Mouse (Mus musculus) embryonic facial prominence, embryonic 14.5 days (tissue): ENCODE measurements around the gene Mettl1. TPM values are rescaled to one million over a fixed set of nuclear protein-coding genes. Genes with fewer than 3 reads are reported as not detected.

ENCODE experiments used
- ATAC-seq: fragments of 200-750 bp; cut with Nextera tagmentation; 2 replicates; pipeline ENCODE4 v1.8.0; 2017; ENCODE audit warnings: low read depth, moderate number of reproducible peaks, moderate TSS enrichment
- DNase-seq: peaks from one replicate; pipeline ENCODE4 v3.0.0-alpha.2; 2015; ENCODE audit warnings: low spot score
- H3K27ac ChIP-seq: fragments of 300-500 bp; sonication (generic); replicated peaks from 2 replicates; pipeline ENCODE4 v1.5.1; 2014; ENCODE audit warnings: low read depth, mild to moderate bottlenecking, low read length, moderate library complexity
- H3K27me3 ChIP-seq: fragments of 300-500 bp; sonication (generic); replicated peaks from 2 replicates; pipeline ENCODE4 v1.6.1; 2014; ENCODE audit warnings: low read length; ENCODE audit not compliant: control insufficient read depth, insufficient read depth
- H3K36me3 ChIP-seq: fragments of 300-500 bp; sonication (generic); 2 replicates; pipeline ENCODE4 v1.6.1; 2014; ENCODE audit warnings: low read length, mixed read lengths; ENCODE audit not compliant: control insufficient read depth, insufficient read depth
- H3K4me1 ChIP-seq: fragments of 300-500 bp; sonication (generic); 2 replicates; pipeline ENCODE4 v1.6.1; 2014; ENCODE audit warnings: antibody characterized with exemption, low read length; ENCODE audit not compliant: control insufficient read depth, insufficient read depth
- H3K4me2 ChIP-seq: fragments of 300-500 bp; sonication (generic); 2 replicates; pipeline ENCODE4 v1.6.1; 2014; ENCODE audit warnings: low read depth, mild to moderate bottlenecking, low read length, moderate library complexity, mixed read lengths
- H3K4me3 ChIP-seq: fragments of 300-500 bp; sonication (generic); 2 replicates; pipeline ENCODE4 v1.5.1; 2014; ENCODE audit warnings: low read depth, mild to moderate bottlenecking, low read length
- H3K9ac ChIP-seq: fragments of 300-500 bp; sonication (generic); 2 replicates; pipeline ENCODE4 v1.6.1; 2014; ENCODE audit warnings: low read depth, mild to moderate bottlenecking, low read length, moderate library complexity, mixed read lengths
- H3K9me3 ChIP-seq: fragments of 300-500 bp; sonication (generic); 2 replicates; pipeline ENCODE4 v1.6.1; 2016; ENCODE audit warnings: low read length; ENCODE audit not compliant: control insufficient read depth
- WGBS: fragments of 180-500 bp; shearing (Covaris S2); extraction: QIAGEN DNeasy Blood & Tissue Kit; methylation state at CpG from one replicate; pipeline ENCODE4 v1.1.7; 2014; 5-methylcytosine and 5-hydroxymethylcytosine counted together
- polyA plus RNA-seq: library from polyadenylated mRNA; unstranded; fragments of >200 nt; fragmentation: Nextera tagmentation; extraction: Ambion mirVana; gene quantifications from 2 replicates; pipeline ENCODE4 v1.2.1, GENCODE M21; 2014

The Mettl1 gene
- polyA plus RNA-seq, result 47.7 and 55.9 TPM in 2 replicates

- 0% methylated on average over 16 of the region's 28 CpGs for WGBS
- no peak for DNase-seq
- H3K27ac ChIP-seq, result peak within 1 kb of the TSS; percentile 78
Observed at GRCm38 (mm10) chr10:127041274-127041766, at the start of gene Mettl1, which contains the start of gene Eef1akmt3. TSS of gene Mettl1 (plus strand) at chr10:127041414. TSS of gene Eef1akmt3 (minus strand) at chr10:127041513.

GRCm38 (mm10) chr10:126991676-126992075, 49.5 kb upstream of the Mettl1 start:
- 69% methylated on average over 3 of the region's 3 CpGs for WGBS
- no peak overlapping the region for H3K4me2 ChIP-seq
- H3K9ac ChIP-seq, result no peak overlapping the region
- H3K27me3 ChIP-seq, result no peaks in the 10 kb centered on the region
- DNase-seq (no peak), ATAC-seq (no peak)
- no peak overlapping the region for H3K27ac ChIP-seq
- no peak overlapping the region for H3K4me3 ChIP-seq
- H3K4me1 ChIP-seq, result peaks cover 18% of the 10 kb centered on the region
- peaks cover 51% of the 10 kb centered on the region for H3K36me3 ChIP-seq
- no peaks in the 10 kb centered on the region for H3K9me3 ChIP-seq

More at GRCm38 (mm10) chr10:127041274-127041766, at the start of gene Mettl1, which contains the start of gene Eef1akmt3:
- Histone ChIP-seq H3K4me3 (peak within 1 kb of the TSS; percentile 71), H3K9me3 (no peaks in the 10 kb centered on the region), H3K36me3 (peaks cover 6% of the 10 kb centered on the region; the same call in 1 of the 2 replicates), H3K4me1 (peaks cover 7% of the 10 kb centered on the region), H3K27me3 (no peaks in the 10 kb centered on the region), H3K4me2 (peak within 1 kb of the TSS; percentile 81), H3K9ac (peak within 1 kb of the TSS; percentile 75)
- peak; percentile 64 for ATAC-seq

GRCm38 (mm10) chr10:126993621-126994020, 47.6 kb upstream of the Mettl1 start:
- no peak for ATAC-seq
- Histone ChIP-seq H3K36me3 (peaks cover 68% of the 10 kb centered on the region), H3K4me3 (no peak overlapping the region), H3K9me3 (no peaks in the 10 kb centered on the region), H3K27ac (no peak overlapping the region), H3K4me1 (peaks cover 3% of the 10 kb centered on the region; the same call in 1 of the 2 replicates), H3K27me3 (no peaks in the 10 kb centered on the region), H3K9ac (no peak overlapping the region), H3K4me2 (no peak overlapping the region)
- 73% methylated on average over 3 of the region's 3 CpGs for WGBS
- DNase-seq, result no peak

GRCm38 (mm10) chr10:126997340-126998113, 43.7 kb upstream of the Mettl1 start:
- WGBS, result 62% methylated on average over 13 of the region's 13 CpGs
- Histone ChIP-seq H3K4me2 (no peak overlapping the region), H3K27ac (no peak overlapping the region)

GRCm38 (mm10) chr10:127000529-127000928, 40.7 kb upstream of the Mettl1 start, which contains the start of gene Avil:
TSS of gene Avil (plus strand) at chr10:127000709.
- Histone ChIP-seq H3K9me3 (no peaks in the 10 kb centered on the region), H3K4me1 (no peaks in the 10 kb centered on the region), H3K4me2 (no peak within 1 kb of the TSS), H3K27me3 (no peaks in the 10 kb centered on the region), H3K4me3 (no peak within 1 kb of the TSS), H3K36me3 (peaks cover 46% of the 10 kb centered on the region), H3K9ac (no peak within 1 kb of the TSS), H3K27ac (peak within 1 kb of the TSS; percentile 28; the same call in 1 of the 2 replicates)
- ATAC-seq (peak; percentile 8; the same call in 1 of the 2 replicates), DNase-seq (no peak)
- WGBS, result 94% methylated on average over 5 of the region's 5 CpGs

More at GRCm38 (mm10) chr10:126997340-126998113, 43.7 kb upstream of the Mettl1 start:
- H3K36me3 ChIP-seq, result peaks cover 76% of the 10 kb centered on the region
- no peak for ATAC-seq
- H3K9ac ChIP-seq, result no peak overlapping the region
- no peaks in the 10 kb centered on the region for H3K27me3 ChIP-seq
- no peak overlapping the region for H3K4me3 ChIP-seq
- no peaks in the 10 kb centered on the region for H3K4me1 ChIP-seq
- DNase-seq, result no peak
- H3K9me3 ChIP-seq, result no peaks in the 10 kb centered on the region

GRCm38 (mm10) chr10:127001297-127001696, 39.9 kb upstream of the Mettl1 start:
- WGBS, result 72% methylated on average over 9 of the region's 9 CpGs
- H3K27ac ChIP-seq, result 0 out of 2 replicates have a peak overlapping the region, but pooled peaks have one; percentile 28
- H3K4me2 ChIP-seq, result no peak overlapping the region
- H3K9ac ChIP-seq, result no peak overlapping the region
- H3K9me3 ChIP-seq, result no peaks in the 10 kb centered on the region
- H3K27me3 ChIP-seq, result no peaks in the 10 kb centered on the region
- no peak overlapping the region for H3K4me3 ChIP-seq
- ATAC-seq, result no peak
- peaks cover 38% of the 10 kb centered on the region for H3K36me3 ChIP-seq
- no peaks in the 10 kb centered on the region for H3K4me1 ChIP-seq
- DNase-seq, result no peak

GRCm38 (mm10) chr10:127002056-127002455, 39.2 kb upstream of the Mettl1 start:
- no peak overlapping the region for H3K9ac ChIP-seq
- ATAC-seq, result no peak
- H3K4me2 ChIP-seq, result no peak overlapping the region
- no peak for DNase-seq
- 83% methylated on average over 1 of the region's 1 CpGs for WGBS
- H3K4me1 ChIP-seq, result no peaks in the 10 kb centered on the region
- no peaks in the 10 kb centered on the region for H3K27me3 ChIP-seq
- H3K36me3 ChIP-seq, result peaks cover 38% of the 10 kb centered on the region
- H3K9me3 ChIP-seq, result no peaks in the 10 kb centered on the region
- H3K27ac ChIP-seq, result no peak overlapping the region
- H3K4me3 ChIP-seq, result no peak overlapping the region

GRCm38 (mm10) chr10:127002765-127003164, 38.4 kb upstream of the Mettl1 start:
- 82% methylated on average over 5 of the region's 5 CpGs for WGBS

More at GRCm38 (mm10) chr10:127002765-127003164, 38.4 kb upstream of the Mettl1 start:
- H3K9me3 ChIP-seq, result no peaks in the 10 kb centered on the region
- no peaks in the 10 kb centered on the region for H3K27me3 ChIP-seq
- no peak overlapping the region for H3K4me3 ChIP-seq
- DNase-seq, result no peak
- H3K27ac ChIP-seq, result no peak overlapping the region
- H3K4me1 ChIP-seq, result no peaks in the 10 kb centered on the region
- peaks cover 31% of the 10 kb centered on the region for H3K36me3 ChIP-seq
- no peak overlapping the region for H3K9ac ChIP-seq
- ATAC-seq, result no peak
- no peak overlapping the region for H3K4me2 ChIP-seq
